Mouse (Mus musculus): ENCODE results near the gene Drc1. TPM values are rescaled to one million over a fixed set of nuclear protein-coding genes. Genes with fewer than 3 reads are reported as not detected.

Gene Drc1
- total RNA-seq, 2 experiments from 2014 or later: 16.3 to 16.5 TPM

DNA sequence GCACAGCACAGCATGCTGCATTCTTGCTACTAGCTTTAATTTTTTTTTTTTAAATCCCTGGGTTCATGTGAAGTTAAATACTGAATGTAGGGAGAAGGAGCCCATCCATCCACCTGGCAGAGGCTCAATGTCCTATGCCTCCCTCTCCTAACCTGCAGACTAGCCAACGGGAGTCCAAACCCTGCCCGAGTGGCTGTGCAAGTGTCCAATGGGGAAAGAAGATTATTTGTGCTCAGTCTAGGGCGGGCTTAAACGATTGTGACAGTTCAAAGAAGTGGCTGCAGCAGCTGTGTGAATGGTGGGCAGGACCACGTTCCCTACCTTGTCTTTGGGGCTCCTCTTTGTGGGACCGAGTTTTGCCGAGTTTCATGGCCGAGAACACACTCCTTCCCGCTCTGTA, 125.7 kb downstream of the Drc1 start:
- DNase-seq (ENCODE audit: low spot score in 2 of 2): peak; percentile 24 to 30

- no peak for DNase-seq (ENCODE audit: low spot score in 2 of 2)
These were observed 130.3 kb downstream of the Drc1 start for GRCm38 (mm10) chr5:30411524-30411923.

GRCm38 (mm10) chr5:30415381-30415780, 134.2 kb downstream of the Drc1 start:
- DNase-seq (ENCODE audit: low spot score in 2 of 2): no peak

GRCm38 (mm10) chr5:30415876-30416275, 134.7 kb downstream of the Drc1 start:
- DNase-seq (ENCODE audit: low spot score in 2 of 2): no peak

Other genes starting within 250 kb of the Drc1 start
- gene Tyms, start 207.8 kb upstream of the Drc1 start, total RNA-seq (2021): 1 to 10 TPM; 9.4 to 9.5 TPM
- gene Garem2, start 176.2 kb upstream of the Drc1 start, total RNA-seq (2021): 10 to 100 TPM; 14.5 to 15.8 TPM
- gene 3110082J24Rik, start 175.3 kb upstream of the Drc1 start, total RNA-seq (2021): 1 to 10 TPM; 5.0 TPM
- gene Hadha, start 126.2 kb upstream of the Drc1 start, total RNA-seq (2021): 10 to 100 TPM; 69.7 to 95.5 TPM
- 10 to 100 TPM; 68.6 to 75.7 TPM for gene Hadhb, start 126.1 kb upstream of the Drc1 start, total RNA-seq (2021)
- gene Adgrf3, start 75.7 kb upstream of the Drc1 start, total RNA-seq (2021): not detected
- 10 to 100 TPM; 59.5 to 61.1 TPM for gene Selenoi, start 48.8 kb upstream of the Drc1 start, total RNA-seq (2021)
- gene Otof, start 180.5 kb downstream of the Drc1 start, total RNA-seq (2021): 1 to 10 TPM; 7.0 to 7.3 TPM
- 1 to 10 TPM in 1 of 2 experiments, not detected in 1; 1.3 TPM for gene 1700001C02Rik, start 184.7 kb downstream of the Drc1 start, total RNA-seq (2021)

Data from layer of hippocampus, postnatal 10 days (tissue).